Mouse (Mus musculus) liver, embryonic 14.5 days (tissue): ENCODE results near the gene Etv6. TPM values are rescaled to one million over a fixed set of nuclear protein-coding genes. Genes with fewer than 3 reads are reported as not detected.

ENCODE experiments used
- ATAC-seq: fragments of 200-750 bp; cut with Nextera tagmentation; 2 replicates; pipeline ENCODE4 v1.8.0; 2017; ENCODE audit warnings: moderate number of reproducible peaks, mild to moderate bottlenecking, moderate library complexity; ENCODE audit not compliant: insufficient read depth
- DNase-seq, 3 experiments: peaks; one replicate each; pipeline ENCODE4 v3.0.0-alpha.2; 2012 to 2013; ENCODE audit warnings: low read depth in 3 of 3, low spot score in 3 of 3
- H3K27ac ChIP-seq: fragments of 300-500 bp; sonication (generic); 2 replicates; pipeline ENCODE4 v1.5.1; 2014; ENCODE audit warnings: moderate library complexity, mild to moderate bottlenecking, control low read depth, inconsistent platforms
- H3K27me3 ChIP-seq: fragments of 300-500 bp; sonication (generic); 2 replicates; pipeline ENCODE4 v1.6.1; 2014; ENCODE audit warnings: mild to moderate bottlenecking, low read length, moderate library complexity; ENCODE audit not compliant: control insufficient read depth, insufficient read depth
- H3K36me3 ChIP-seq: fragments of 300-500 bp; sonication (generic); replicated peaks from 2 replicates; pipeline ENCODE4 v1.6.1; 2014; ENCODE audit warnings: low read depth; ENCODE audit not compliant: control insufficient read depth, insufficient read depth
- H3K4me1 ChIP-seq, 2 experiments: fragments of 200-500 bp in 1 of 2; fragments of 300-500 bp in 1 of 2; sonication (generic) in 1 of 2; replicated peaks; 2 replicates each; pipeline ENCODE4 v1.6.1; 2012 to 2014; ENCODE audit warnings: antibody characterized with exemption in 1 of 2, inconsistent platforms in 1 of 2, low read length in 1 of 2; ENCODE audit not compliant: control insufficient read depth in 2 of 2, insufficient read depth in 2 of 2
- H3K4me2 ChIP-seq: fragments of 300-500 bp; sonication (generic); 2 replicates; pipeline ENCODE4 v1.6.1; 2014; ENCODE audit warnings: low read depth, mild to moderate bottlenecking, control low read depth, moderate library complexity
- H3K4me3 ChIP-seq, 2 experiments: fragments of 200-500 bp in 1 of 2; fragments of 300-500 bp in 1 of 2; sonication (generic) in 1 of 2; 2 replicates each; pipeline ENCODE4 v1.5.1; 2012 to 2014; ENCODE audit warnings: low read depth in 2 of 2, low read length in 2 of 2, mild to moderate bottlenecking in 2 of 2, control low read depth in 1 of 2, inconsistent platforms in 1 of 2, moderate library complexity in 1 of 2; ENCODE audit not compliant: insufficient read depth in 1 of 2
- H3K9ac ChIP-seq: fragments of 300-500 bp; sonication (generic); replicated peaks from 2 replicates; pipeline ENCODE4 v1.6.1; 2014; ENCODE audit warnings: mild to moderate bottlenecking, control low read depth, moderate library complexity
- H3K9me3 ChIP-seq: fragments of 300-500 bp; sonication (generic); 2 replicates; pipeline ENCODE4 v1.6.1; 2016; ENCODE audit warnings: low read length, mixed read lengths; ENCODE audit not compliant: control insufficient read depth
- CTCF ChIP-seq: IDR thresholded peaks from 2 replicates; pipeline ENCODE4 v1.5.1; 2016; ENCODE audit warnings: antibody characterized with exemption, low read depth, control low read depth
- EP300 ChIP-seq: IDR thresholded peaks from 2 replicates; pipeline ENCODE4 v1.6.1; 2016; ENCODE audit warnings: antibody characterized with exemption, low read depth
- WGBS: fragments of 180-500 bp; shearing (Covaris S2); extraction: QIAGEN DNeasy Blood & Tissue Kit; methylation state at CpG from one replicate; pipeline ENCODE4 v1.1.7; 2014; ENCODE audit not compliant: insufficient replicate concordance; 5-methylcytosine and 5-hydroxymethylcytosine counted together
- polyA plus RNA-seq, 2 experiments: library from polyadenylated mRNA; depleted of rRNA in 1 of 2; stranded (reverse) in 1 of 2; unstranded in 1 of 2; fragments of >200 nt; fragmentation: Nextera tagmentation in 1 of 2; extraction: Ambion mirVana in 1 of 2; gene quantifications; 2 replicates each; pipeline versions ENCODE4 v1.2.1 to v1.2.3; 2012 to 2014

Gene Etv6
- polyA plus RNA-seq, 2 experiments, result 2.6 to 3.0 TPM

GRCm38 (mm10) chr6:134205726-134206125, 170.2 kb downstream of the Etv6 start:
- Histone ChIP-seq H3K9ac (no peak overlapping the region), H3K27me3 (no peaks in the 10 kb centered on the region), H3K4me2 (no peak overlapping the region), H3K36me3 (no peaks in the 10 kb centered on the region), H3K4me3 (no peak overlapping the region), H3K4me1 (peaks cover 0 to 15% of the 10 kb centered on the region in 2 experiments; a peak in 2 of 4 replicates), H3K27ac (no peak overlapping the region), H3K9me3 (no peaks in the 10 kb centered on the region)
- no peak for ATAC-seq
- 72% methylated on average over 5 of the region's 5 CpGs for WGBS
- DNase-seq, result no peak
- TF ChIP-seq EP300 (no peak), CTCF (no peak)

- no peak for ATAC-seq
- Histone ChIP-seq H3K4me2 (no peak overlapping the region), H3K9ac (no peak overlapping the region), H3K27me3 (no peaks in the 10 kb centered on the region), H3K9me3 (no peaks in the 10 kb centered on the region), H3K36me3 (no peaks in the 10 kb centered on the region), H3K4me3 (no peak overlapping the region), H3K27ac (no peak overlapping the region), H3K4me1 (peaks cover 0 to 18% of the 10 kb centered on the region in 2 experiments; a peak in 2 of 4 replicates)
- TF ChIP-seq EP300, result no peak
- TF ChIP-seq CTCF, result no peak
- DNase-seq, result no peak
- 73% methylated on average over 5 of the region's 5 CpGs for whole genome bisulfite sequencing
Observed at GRCm38 (mm10) chr6:134206251-134206650, 170.8 kb downstream of the Etv6 start.

- Histone ChIP-seq H3K27ac (no peak overlapping the region), H3K4me2 (no peak overlapping the region), H3K36me3 (no peaks in the 10 kb centered on the region), H3K9ac (no peak overlapping the region), H3K27me3 (no peaks in the 10 kb centered on the region), H3K4me1 (peaks cover 0 to 15% of the 10 kb centered on the region in 2 experiments; a peak in 2 of 4 replicates), H3K4me3 (no peak overlapping the region), H3K9me3 (no peaks in the 10 kb centered on the region)
- TF ChIP-seq CTCF, result no peak
- no peak for TF ChIP-seq EP300
- DNase-seq (no peak), ATAC-seq (no peak)
- 77% methylated on average over 19 of the region's 19 CpGs for WGBS
Observed at GRCm38 (mm10) chr6:134207391-134208179, 172.1 kb downstream of the Etv6 start.

GRCm38 (mm10) chr6:134208180-134208952, 172.9 kb downstream of the Etv6 start:
- H3K4me2 ChIP-seq, result no peak overlapping the region
- H3K9me3 ChIP-seq, result no peaks in the 10 kb centered on the region
- no peak for ATAC-seq
- no peak overlapping the region for H3K27ac ChIP-seq
- 58% methylated on average over 14 of the region's 14 CpGs for WGBS
- no peaks in the 10 kb centered on the region for H3K36me3 ChIP-seq
- H3K27me3 ChIP-seq, result no peaks in the 10 kb centered on the region
- H3K4me1 ChIP-seq, result peaks cover 0 to 15% of the 10 kb centered on the region in 2 experiments; a peak in 2 of 4 replicates
- H3K4me3 ChIP-seq, result no peak overlapping the region
- H3K9ac ChIP-seq, result no peak overlapping the region
- TF ChIP-seq EP300 (no peak), CTCF (no peak)
- DNase-seq, result no peak
